10 mouse cellular contexts compared by ENCODE assay signal in genomic region chr7:99167939-99168338, GRCm38 (mm10). TPM values are rescaled to one million over a fixed set of nuclear protein-coding genes. Genes with fewer than 3 reads are reported as not detected.
DNase-seq lines count a peak whose midpoint lies in the region; ATAC-seq lines count a peak whose summit lies in the region.
"Had no signal": no experiment of that assay in that cellular context is flagged by ENCODE, and none has a peak within 500 bp of the region (broad histone marks: within the 10 kb centered on the region; RNA-seq: fewer than 3 reads in every experiment).

No protein-coding gene starts in this region.

- no peaks in the 10 kb centered on the region for H3K27me3 ChIP-seq in limb, embryonic 15.5 days
- H3K27me3 ChIP-seq in limb, embryonic 10.5 days (ENCODE audit: low read depth, poor library complexity, severe bottlenecking): no peaks in the 10 kb centered on the region
- no peaks in the 10 kb centered on the region for H3K27me3 ChIP-seq in intestine, embryonic 14.5 days (replicated peaks; ENCODE audit: control insufficient read depth, insufficient read depth, low read length)
- H3K27me3 ChIP-seq in stomach, embryonic 14.5 days (ENCODE audit: control insufficient read depth, insufficient read depth, low read length): no peaks in the 10 kb centered on the region
- no peaks in the 10 kb centered on the region for H3K27me3 ChIP-seq in hindbrain, embryonic 13.5 days
- H3K27me3 ChIP-seq: neural tube, embryonic 13.5 days had no signal

- DNase-seq in limb, embryonic 10.5 days (ENCODE audit: low spot score): no peak
- DNase-seq in intestine, embryonic 14.5 days (ENCODE audit: low spot score): peak; percentile 64
- peak; percentile 60 for DNase-seq in liver
- no peak for DNase-seq in ovary, postnatal 10 days (ENCODE audit: low spot score)
- no peak for DNase-seq in thymus, postnatal 10 days (ENCODE audit: low spot score in 2 of 2)

- no peaks in the 10 kb centered on the region for H3K9me3 ChIP-seq in limb, embryonic 15.5 days
- no peaks in the 10 kb centered on the region for H3K9me3 ChIP-seq in limb, embryonic 10.5 days (replicated peaks)
- H3K9me3 ChIP-seq in intestine, embryonic 14.5 days (ENCODE audit: control insufficient read depth, low read length): no peaks in the 10 kb centered on the region
- no peaks in the 10 kb centered on the region for H3K9me3 ChIP-seq in stomach, embryonic 14.5 days (ENCODE audit: control insufficient read depth, low read depth, low read length)
- no peaks in the 10 kb centered on the region for H3K9me3 ChIP-seq in hindbrain, embryonic 13.5 days
- H3K9me3 ChIP-seq: neural tube, embryonic 13.5 days had no signal

- H3K4me3 ChIP-seq in limb, embryonic 15.5 days: no peak overlapping the region
- no peak overlapping the region for H3K4me3 ChIP-seq in limb, embryonic 10.5 days
- H3K4me3 ChIP-seq in intestine, embryonic 14.5 days (ENCODE audit: low read depth, low read length): no peak overlapping the region
- H3K4me3 ChIP-seq in stomach, embryonic 14.5 days (ENCODE audit: low read depth, low read length): no peak overlapping the region
- no peak overlapping the region for H3K4me3 ChIP-seq in hindbrain, embryonic 13.5 days
- H3K4me3 ChIP-seq: neural tube, embryonic 13.5 days had no signal

- no peak for ATAC-seq in limb, embryonic 15.5 days (ENCODE audit: insufficient number of reproducible peaks, low FRiP score, low TSS enrichment, low read depth)
- peak; percentile 91 for ATAC-seq in intestine, embryonic 14.5 days (replicated peaks; ENCODE audit: low FRiP score, low TSS enrichment, low read depth)
- ATAC-seq in stomach, embryonic 14.5 days (ENCODE audit: insufficient number of reproducible peaks, insufficient read depth, low FRiP score, low read depth): peak; percentile 78
- no peak for ATAC-seq in hindbrain, embryonic 13.5 days (ENCODE audit: low FRiP score)

- no peak overlapping the region for H3K4me2 ChIP-seq in limb, embryonic 15.5 days
- H3K4me2 ChIP-seq in intestine, embryonic 14.5 days (ENCODE audit: low read length): no peak overlapping the region
- H3K4me2 ChIP-seq in stomach, embryonic 14.5 days (replicated peaks; ENCODE audit: low read depth, low read length): no peak overlapping the region
- H3K4me2 ChIP-seq in hindbrain, embryonic 13.5 days: no peak overlapping the region
- H3K4me2 ChIP-seq: neural tube, embryonic 13.5 days had no signal

- H3K4me1 ChIP-seq in limb, embryonic 15.5 days: peaks cover 18% of the 10 kb centered on the region; the same call in 1 of the 2 replicates
- H3K4me1 ChIP-seq in limb, embryonic 10.5 days: peaks cover 5% of the 10 kb centered on the region
- H3K4me1 ChIP-seq in intestine, embryonic 14.5 days (replicated peaks; ENCODE audit: control insufficient read depth, insufficient read depth, low read length): peaks cover 3% of the 10 kb centered on the region; the same call in 1 of the 2 replicates
- H3K4me1 ChIP-seq in stomach, embryonic 14.5 days (ENCODE audit: control insufficient read depth, insufficient read depth, low read length): peaks cover 4% of the 10 kb centered on the region; the same call in 1 of the 2 replicates
- no peaks in the 10 kb centered on the region for H3K4me1 ChIP-seq in hindbrain, embryonic 13.5 days (replicated peaks)
- H3K4me1 ChIP-seq: neural tube, embryonic 13.5 days had no signal

- H3K27ac ChIP-seq in limb, embryonic 15.5 days: 0 out of 2 replicates have a peak overlapping the region, but pooled peaks have one; percentile 2
- H3K27ac ChIP-seq in limb, embryonic 10.5 days: no peak overlapping the region
- peak overlapping the region; percentile 73 for H3K27ac ChIP-seq in intestine, embryonic 14.5 days (ENCODE audit: low read depth)
- 0 out of 2 replicates have a peak overlapping the region, but pooled peaks have one; percentile 48 for H3K27ac ChIP-seq in stomach, embryonic 14.5 days (ENCODE audit: low read length)
- no peak overlapping the region for H3K27ac ChIP-seq in hindbrain, embryonic 13.5 days
- H3K27ac ChIP-seq: macrophage; neural tube, embryonic 13.5 days had no signal

- H3K9ac ChIP-seq in limb, embryonic 15.5 days: no peak overlapping the region
- H3K9ac ChIP-seq in intestine, embryonic 14.5 days (ENCODE audit: low read length): no peak overlapping the region
- no peak overlapping the region for H3K9ac ChIP-seq in stomach, embryonic 14.5 days (replicated peaks; ENCODE audit: low read depth, low read length)
- H3K9ac ChIP-seq in hindbrain, embryonic 13.5 days: no peak overlapping the region
- H3K9ac ChIP-seq: neural tube, embryonic 13.5 days had no signal

- 40% methylated on average over 5 of the region's 5 CpGs for WGBS in limb, embryonic 15.5 days
- 58% methylated on average over 5 of the region's 5 CpGs for WGBS in limb, embryonic 10.5 days
- 41% methylated on average over 5 of the region's 5 CpGs for WGBS in intestine, embryonic 14.5 days
- WGBS in stomach, embryonic 14.5 days: 44% methylated on average over 5 of the region's 5 CpGs
- 62% methylated on average over 5 of the region's 5 CpGs for WGBS in hindbrain, embryonic 13.5 days

- H3K36me3 ChIP-seq in limb, embryonic 15.5 days: no peaks in the 10 kb centered on the region
- H3K36me3 ChIP-seq in limb, embryonic 10.5 days: no peaks in the 10 kb centered on the region
- no peaks in the 10 kb centered on the region for H3K36me3 ChIP-seq in intestine, embryonic 14.5 days (ENCODE audit: control insufficient read depth, insufficient read depth, low read length)
- no peaks in the 10 kb centered on the region for H3K36me3 ChIP-seq in stomach, embryonic 14.5 days (ENCODE audit: control insufficient read depth, insufficient read depth, low read length)
- H3K36me3 ChIP-seq in hindbrain, embryonic 13.5 days: no peaks in the 10 kb centered on the region
- H3K36me3 ChIP-seq: neural tube, embryonic 13.5 days had no signal

RNA-seq across cellular contexts. Expression of gene Dgat2, which starts 14.6 kb away (rescaled TPM):
- 139 and 142 TPM in 2 replicates for polyA plus RNA-seq in limb, embryonic 15.5 days (2015; fragmentation: Nextera tagmentation; extraction: Ambion mirVana)
- polyA plus RNA-seq in limb, embryonic 10.5 days (2016; fragmentation: Nextera tagmentation; extraction: Ambion mirVana): 14.2 and 15.0 TPM in 2 replicates
- polyA plus RNA-seq in intestine, embryonic 14.5 days (2014; fragmentation: Nextera tagmentation; extraction: Ambion mirVana): 40.8 and 44.2 TPM in 2 replicates
- polyA plus RNA-seq in stomach, embryonic 14.5 days (2014; fragmentation: Nextera tagmentation; extraction: Ambion mirVana): 20.3 and 22.5 TPM in 2 replicates
- polyA plus RNA-seq in hindbrain, embryonic 13.5 days (2015; fragmentation: Nextera tagmentation; extraction: Ambion mirVana): 12.6 and 13.0 TPM in 2 replicates

RNA-seq across cellular contexts. Expression of gene Uvrag, which starts 27.0 kb away (rescaled TPM):
- 15.6 and 16.7 TPM in 2 replicates for polyA plus RNA-seq in limb, embryonic 15.5 days (2015; fragmentation: Nextera tagmentation; extraction: Ambion mirVana)
- polyA plus RNA-seq in limb, embryonic 10.5 days (2016; fragmentation: Nextera tagmentation; extraction: Ambion mirVana): 10.5 and 12.0 TPM in 2 replicates
- polyA plus RNA-seq in intestine, embryonic 14.5 days (2014; fragmentation: Nextera tagmentation; extraction: Ambion mirVana): 23.2 and 25.8 TPM in 2 replicates
- polyA plus RNA-seq in stomach, embryonic 14.5 days (2014; fragmentation: Nextera tagmentation; extraction: Ambion mirVana): 22.0 and 23.9 TPM in 2 replicates
- 14.2 and 15.6 TPM in 2 replicates for polyA plus RNA-seq in hindbrain, embryonic 13.5 days (2015; fragmentation: Nextera tagmentation; extraction: Ambion mirVana)

Comparison
In these comparisons a context has a peak if more than half of its experiments do, and no peak if none do; other contexts are left out.
1. H3K27ac ChIP-seq: peak in limb, embryonic 15.5 days (single experiment), intestine, embryonic 14.5 days (single experiment) and stomach, embryonic 14.5 days (single experiment); none in limb, embryonic 10.5 days (single experiment) and hindbrain, embryonic 13.5 days (single experiment).
2. ATAC-seq: peak in intestine, embryonic 14.5 days (single experiment) and stomach, embryonic 14.5 days (single experiment); none in limb, embryonic 15.5 days (single experiment) and hindbrain, embryonic 13.5 days (single experiment).
3. DNase-seq: peak in intestine, embryonic 14.5 days (single experiment) and liver (single experiment); none in limb, embryonic 10.5 days (single experiment), ovary, postnatal 10 days (single experiment) and thymus, postnatal 10 days (0 of 2).